Mouse (Mus musculus) neural tube, embryonic 11.5 days (tissue): ENCODE measurements around the gene Il4. TPM values are rescaled to one million over a fixed set of nuclear protein-coding genes. Genes with fewer than 3 reads are reported as not detected.

Experiments
- ATAC-seq: fragments of 200-750 bp; cut with Nextera tagmentation; 2 replicates; pipeline ENCODE4 v1.8.0; 2017; ENCODE audit warnings: moderate number of reproducible peaks, mild to moderate bottlenecking, moderate TSS enrichment, moderate library complexity; ENCODE audit not compliant: insufficient read depth, low FRiP score, low TSS enrichment
- DNase-seq: peaks from one replicate; pipeline ENCODE4 v3.0.0-alpha.2; 2015; ENCODE audit warnings: low spot score
- H3K27ac ChIP-seq: fragments of 300-500 bp; sonication (generic); 2 replicates; pipeline ENCODE4 v1.5.1; 2014; ENCODE audit warnings: low read depth, mild to moderate bottlenecking, low read length
- H3K27me3 ChIP-seq: fragments of 300-500 bp; sonication (generic); 2 replicates; pipeline ENCODE4 v1.6.1; 2014; ENCODE audit warnings: mild to moderate bottlenecking, low read length, mixed read lengths; ENCODE audit not compliant: control insufficient read depth, insufficient read depth
- H3K36me3 ChIP-seq: fragments of 300-500 bp; sonication (generic); 2 replicates; pipeline ENCODE4 v1.6.1; 2014; ENCODE audit warnings: mild to moderate bottlenecking, low read length, moderate library complexity, mixed read lengths; ENCODE audit not compliant: control insufficient read depth, insufficient read depth
- H3K4me1 ChIP-seq: fragments of 300-500 bp; sonication (generic); 2 replicates; pipeline ENCODE4 v1.6.1; 2014; ENCODE audit warnings: low read length, mixed read lengths; ENCODE audit not compliant: control insufficient read depth, insufficient read depth
- H3K4me2 ChIP-seq: fragments of 300-500 bp; sonication (generic); 2 replicates; pipeline ENCODE4 v1.6.1; 2014; ENCODE audit warnings: low read depth, mild to moderate bottlenecking, moderate library complexity
- H3K4me3 ChIP-seq: fragments of 300-500 bp; sonication (generic); 2 replicates; pipeline ENCODE4 v1.5.1; 2014; ENCODE audit warnings: low read depth, low read length
- H3K9ac ChIP-seq: fragments of 300-500 bp; sonication (generic); 2 replicates; pipeline ENCODE4 v1.6.1; 2014; ENCODE audit warnings: mild to moderate bottlenecking, low read length
- H3K9me3 ChIP-seq: fragments of 300-500 bp; sonication (generic); 2 replicates; pipeline ENCODE4 v1.6.1; 2016; ENCODE audit warnings: low read length; ENCODE audit not compliant: control insufficient read depth
- WGBS: fragments of 180-500 bp; shearing (Covaris S2); extraction: QIAGEN DNeasy Blood & Tissue Kit; methylation state at CpG from one replicate; pipeline ENCODE4 v1.1.7; 2014; 5-methylcytosine and 5-hydroxymethylcytosine counted together
- polyA plus RNA-seq: library from polyadenylated mRNA; unstranded; fragments of >200 nt; fragmentation: Nextera tagmentation; extraction: Ambion mirVana; gene quantifications from 2 replicates; pipeline ENCODE4 v1.2.1, GENCODE M21; 2014

The Il4 gene
- polyA plus RNA-seq, 1 experiment from 2014 or later = 4.0 TPM

GRCm38 (mm10) chr11:53620094-53620493, 1.6 kb upstream of the Il4 start:
- DNase-seq (no peak), ATAC-seq (no peak)
- no peaks in the 10 kb centered on the region for H3K36me3 ChIP-seq
- no peaks in the 10 kb centered on the region for H3K4me1 ChIP-seq
- H3K4me3 ChIP-seq = no peak overlapping the region
- no peak overlapping the region for H3K27ac ChIP-seq
- no peak overlapping the region for H3K9ac ChIP-seq
- WGBS = 90% methylated on average over 4 of the region's 4 CpGs
- 0 out of 2 replicates have a peak, but pooled peaks cover 3% of the 10 kb centered on the region for H3K9me3 ChIP-seq
- no peaks in the 10 kb centered on the region for H3K27me3 ChIP-seq
- no peak overlapping the region for H3K4me2 ChIP-seq

- DNase-seq (no peak), ATAC-seq (no peak)
- 69% methylated on average over 6 of the region's 6 CpGs for WGBS
- Histone ChIP-seq H3K4me3 (no peak overlapping the region), H3K9me3 (0 out of 2 replicates have a peak, but pooled peaks cover 3% of the 10 kb centered on the region), H3K27me3 (no peaks in the 10 kb centered on the region), H3K36me3 (no peaks in the 10 kb centered on the region), H3K27ac (no peak overlapping the region), H3K4me2 (no peak overlapping the region), H3K9ac (no peak overlapping the region), H3K4me1 (no peaks in the 10 kb centered on the region)
Observed at GRCm38 (mm10) chr11:53619428-53619827, 959 bp upstream of the Il4 start.

- DNase-seq (no peak), ATAC-seq (no peak)
- no peaks in the 10 kb centered on the region for H3K9me3 ChIP-seq
- no peaks in the 10 kb centered on the region for H3K36me3 ChIP-seq
- H3K9ac ChIP-seq = no peak overlapping the region
- no peak overlapping the region for H3K27ac ChIP-seq
- WGBS = 78% methylated on average over 4 of the region's 4 CpGs
- H3K27me3 ChIP-seq = no peaks in the 10 kb centered on the region
- H3K4me1 ChIP-seq = no peaks in the 10 kb centered on the region
- H3K4me2 ChIP-seq = no peak overlapping the region
- H3K4me3 ChIP-seq = no peak overlapping the region
Observed at GRCm38 (mm10) chr11:53617562-53618109, 833 bp downstream of the Il4 start.

GRCm38 (mm10) chr11:53616748-53617558, 1.5 kb downstream of the Il4 start:
- Histone ChIP-seq H3K27ac (no peak overlapping the region), H3K4me3 (no peak overlapping the region), H3K9ac (no peak overlapping the region), H3K27me3 (no peaks in the 10 kb centered on the region), H3K9me3 (no peaks in the 10 kb centered on the region), H3K4me2 (no peak overlapping the region), H3K36me3 (no peaks in the 10 kb centered on the region), H3K4me1 (no peaks in the 10 kb centered on the region)
- ATAC-seq (no peak), DNase-seq (no peak)
- WGBS = 81% methylated on average over 8 of the region's 8 CpGs

- 93% methylated on average over 8 of the region's 8 CpGs for WGBS
- Histone ChIP-seq H3K36me3 (no peaks in the 10 kb centered on the region), H3K9ac (no peak overlapping the region), H3K27me3 (no peaks in the 10 kb centered on the region), H3K4me3 (no peak overlapping the region), H3K9me3 (no peaks in the 10 kb centered on the region), H3K4me2 (no peak overlapping the region), H3K4me1 (no peaks in the 10 kb centered on the region), H3K27ac (no peak overlapping the region)
- ATAC-seq (no peak), DNase-seq (no peak)
Observed at GRCm38 (mm10) chr11:53615575-53615974, 2.9 kb downstream of the Il4 start.

- H3K36me3 ChIP-seq = no peaks in the 10 kb centered on the region
- no peak for DNase-seq
- no peak overlapping the region for H3K27ac ChIP-seq
- H3K27me3 ChIP-seq = no peaks in the 10 kb centered on the region
- ATAC-seq = no peak
- H3K9me3 ChIP-seq = no peaks in the 10 kb centered on the region
- 76% methylated on average over 6 of the region's 6 CpGs for WGBS
- H3K4me1 ChIP-seq = no peaks in the 10 kb centered on the region
- no peak overlapping the region for H3K9ac ChIP-seq
- no peak overlapping the region for H3K4me2 ChIP-seq
- H3K4me3 ChIP-seq = no peak overlapping the region
Observed at GRCm38 (mm10) chr11:53615172-53615571, 3.3 kb downstream of the Il4 start.

- Histone ChIP-seq H3K27ac (no peak overlapping the region), H3K27me3 (no peaks in the 10 kb centered on the region), H3K36me3 (no peaks in the 10 kb centered on the region), H3K4me2 (no peak overlapping the region), H3K9ac (no peak overlapping the region), H3K4me1 (no peaks in the 10 kb centered on the region; the same call in 1 of the 2 replicates), H3K4me3 (no peak overlapping the region), H3K9me3 (no peaks in the 10 kb centered on the region)
- ATAC-seq (no peak), DNase-seq (no peak)
- WGBS = 94% methylated on average over 3 of the region's 3 CpGs
Observed at GRCm38 (mm10) chr11:53609672-53610071, 8.8 kb downstream of the Il4 start.

GRCm38 (mm10) chr11:53609231-53609630, 9.2 kb downstream of the Il4 start:
- ATAC-seq = no peak
- DNase-seq = no peak
- Histone ChIP-seq H3K36me3 (no peaks in the 10 kb centered on the region), H3K9ac (no peak overlapping the region), H3K27me3 (no peaks in the 10 kb centered on the region), H3K9me3 (no peaks in the 10 kb centered on the region), H3K27ac (no peak overlapping the region), H3K4me2 (no peak overlapping the region), H3K4me3 (no peak overlapping the region), H3K4me1 (no peaks in the 10 kb centered on the region; the same call in 1 of the 2 replicates)
- 80% methylated on average over 6 of the region's 6 CpGs for WGBS

- no peaks in the 10 kb centered on the region for H3K36me3 ChIP-seq
- H3K4me2 ChIP-seq = no peak overlapping the region
- ATAC-seq = no peak
- no peak for DNase-seq
- H3K27me3 ChIP-seq = no peaks in the 10 kb centered on the region
- WGBS = 11% methylated on average over 12 of the region's 12 CpGs
- H3K4me1 ChIP-seq = no peaks in the 10 kb centered on the region; the same call in 1 of the 2 replicates
- H3K27ac ChIP-seq = no peak overlapping the region
- H3K9ac ChIP-seq = no peak overlapping the region
- H3K9me3 ChIP-seq = no peaks in the 10 kb centered on the region
- no peak overlapping the region for H3K4me3 ChIP-seq
Observed at GRCm38 (mm10) chr11:53605609-53606008, 12.9 kb downstream of the Il4 start.
